Mouse (Mus musculus) intestine, postnatal 0 days (tissue): Measurements from ENCODE around the gene Spen. TPM values are rescaled to one million over a fixed set of nuclear protein-coding genes. Genes with fewer than 3 reads are reported as not detected.

ENCODE experiments used
- ATAC-seq: fragments of 200-750 bp; cut with Nextera tagmentation; 2 replicates; pipeline ENCODE4 v1.8.0; 2017; ENCODE audit warnings: mild to moderate bottlenecking, moderate TSS enrichment, moderate library complexity
- H3K27ac ChIP-seq: fragments of 300-500 bp; sonication (generic); 2 replicates; pipeline ENCODE4 v1.5.1; 2014; ENCODE audit warnings: mild to moderate bottlenecking, low read depth, low read length, moderate library complexity
- H3K27me3 ChIP-seq: fragments of 300-500 bp; sonication (generic); replicated peaks from 2 replicates; pipeline ENCODE4 v1.6.1; 2014; ENCODE audit warnings: low read length, mixed read lengths; ENCODE audit not compliant: control insufficient read depth, insufficient read depth
- H3K36me3 ChIP-seq: fragments of 300-500 bp; sonication (generic); 2 replicates; pipeline ENCODE4 v1.6.1; 2014; ENCODE audit warnings: mild to moderate bottlenecking, moderate library complexity; ENCODE audit not compliant: control insufficient read depth, insufficient read depth
- H3K4me1 ChIP-seq: fragments of 300-500 bp; sonication (generic); replicated peaks from 2 replicates; pipeline ENCODE4 v1.6.1; 2014; ENCODE audit warnings: antibody characterized with exemption, low read length, mixed read lengths; ENCODE audit not compliant: control insufficient read depth, insufficient read depth
- H3K4me2 ChIP-seq: fragments of 300-500 bp; sonication (generic); replicated peaks from 2 replicates; pipeline ENCODE4 v1.6.1; 2014; ENCODE audit warnings: low read depth, mild to moderate bottlenecking, moderate library complexity
- H3K4me3 ChIP-seq: fragments of 300-500 bp; sonication (generic); 2 replicates; pipeline ENCODE4 v1.5.1; 2014; ENCODE audit warnings: low read depth, low read length
- H3K9ac ChIP-seq: fragments of 300-500 bp; sonication (generic); 2 replicates; pipeline ENCODE4 v1.6.1; 2014; ENCODE audit warnings: mild to moderate bottlenecking, low read depth, low read length
- H3K9me3 ChIP-seq: fragments of 300-500 bp; sonication (generic); 2 replicates; pipeline ENCODE4 v1.6.1; 2016; ENCODE audit warnings: mixed run types; ENCODE audit not compliant: control insufficient read depth
- CTCF ChIP-seq: sonication (generic); IDR thresholded peaks from 2 replicates; pipeline ENCODE4 v1.5.1; 2016; ENCODE audit warnings: low read depth, mild to moderate bottlenecking, control low read depth, antibody characterized with exemption, moderate library complexity
- WGBS: fragments of 180-500 bp; shearing (Covaris S2); extraction: QIAGEN DNeasy Blood & Tissue Kit; methylation state at CpG from one replicate; pipeline ENCODE4 v1.1.7; 2014; 5-methylcytosine and 5-hydroxymethylcytosine counted together
- polyA plus RNA-seq: library from polyadenylated mRNA; unstranded; fragments of >200 nt; fragmentation: Nextera tagmentation; extraction: Ambion mirVana; gene quantifications from 2 replicates; pipeline ENCODE4 v1.2.1, GENCODE M21; 2015

The Spen gene
- polyA plus RNA-seq, 1 experiment from 2014 or later = 3.2 TPM

GRCm38 (mm10) chr4:141421423-141421822, 117.0 kb downstream of the Spen start:
- Histone ChIP-seq H3K9ac (peak overlapping the region; percentile 31; the same call in 1 of the 2 replicates), H3K36me3 (no peaks in the 10 kb centered on the region), H3K9me3 (no peaks in the 10 kb centered on the region), H3K27me3 (no peaks in the 10 kb centered on the region), H3K4me1 (peaks cover 13% of the 10 kb centered on the region; the same call in 1 of the 2 replicates), H3K4me2 (peak overlapping the region; percentile 38), H3K27ac (peak overlapping the region; percentile 28; the same call in 1 of the 2 replicates), H3K4me3 (peak overlapping the region; percentile 17; the same call in 1 of the 2 replicates)
- TF ChIP-seq CTCF = peak; percentile 32
- WGBS = 53% methylated on average over 14 of the region's 14 CpGs
- peak; percentile 49 for ATAC-seq

GRCm38 (mm10) chr4:141420886-141421285, 117.5 kb downstream of the Spen start:
- Histone ChIP-seq H3K4me3 (no peak overlapping the region), H3K9ac (peak overlapping the region; percentile 31; the same call in 1 of the 2 replicates), H3K4me2 (peak overlapping the region; percentile 38; the same call in 1 of the 2 replicates), H3K9me3 (no peaks in the 10 kb centered on the region), H3K27ac (0 out of 2 replicates have a peak overlapping the region, but pooled peaks have one; percentile 28), H3K36me3 (no peaks in the 10 kb centered on the region), H3K27me3 (no peaks in the 10 kb centered on the region), H3K4me1 (peaks cover 11% of the 10 kb centered on the region; the same call in 1 of the 2 replicates)
- 22% methylated on average over 9 of the region's 9 CpGs for WGBS
- no peak for TF ChIP-seq CTCF
- peak; percentile 71 for ATAC-seq

- 62% methylated on average over 9 of the region's 9 CpGs for WGBS
- ATAC-seq = no peak
These were observed 118.1 kb downstream of the Spen start, which contains the start of gene Hspb7 for GRCm38 (mm10) chr4:141420192-141420829. Gene Hspb7 (plus strand): TSS chr4:141420779.

GRCm38 (mm10) chr4:141419398-141420191, 118.8 kb downstream of the Spen start:
- Histone ChIP-seq H3K9me3 (no peaks in the 10 kb centered on the region), H3K9ac (no peak overlapping the region), H3K4me3 (no peak overlapping the region), H3K27me3 (no peaks in the 10 kb centered on the region), H3K36me3 (no peaks in the 10 kb centered on the region), H3K4me1 (peaks cover 5% of the 10 kb centered on the region; the same call in 1 of the 2 replicates), H3K27ac (no peak overlapping the region), H3K4me2 (no peak overlapping the region)
- no peak for ATAC-seq
- 67% methylated on average over 27 of the region's 27 CpGs for WGBS
- no peak for TF ChIP-seq CTCF

More at GRCm38 (mm10) chr4:141420192-141420829, 118.1 kb downstream of the Spen start, which contains the start of gene Hspb7:
- peak within 1 kb of the TSS; percentile 28; the same call in 1 of the 2 replicates for H3K27ac ChIP-seq
- H3K36me3 ChIP-seq = no peaks in the 10 kb centered on the region
- peak within 1 kb of the TSS; percentile 17; the same call in 1 of the 2 replicates for H3K4me3 ChIP-seq
- peak within 1 kb of the TSS; percentile 31; the same call in 1 of the 2 replicates for H3K9ac ChIP-seq
- no peaks in the 10 kb centered on the region for H3K9me3 ChIP-seq
- peaks cover 5% of the 10 kb centered on the region; the same call in 1 of the 2 replicates for H3K4me1 ChIP-seq
- no peak for TF ChIP-seq CTCF
- peak within 1 kb of the TSS; percentile 38 for H3K4me2 ChIP-seq
- H3K27me3 ChIP-seq = no peaks in the 10 kb centered on the region

Other genes with a start within 250 kb of the Spen start
- 5.6 and 6.6 TPM in 2 replicates for gene Epha2, start 237.4 kb downstream of the Spen start, polyA plus RNA-seq
- gene Fam131c, start 170.4 kb downstream of the Spen start, polyA plus RNA-seq = 1.4 and 2.4 TPM in 2 replicates
- 0.14 TPM in 1 of 2 replicates, not detected in the other for gene Clcnka, start 139.9 kb downstream of the Spen start, polyA plus RNA-seq
- not detected in 2 replicates for gene Clcnkb, start 122.6 kb downstream of the Spen start, polyA plus RNA-seq
- gene Hspb7, start 117.8 kb downstream of the Spen start, polyA plus RNA-seq = 4.7 and 8.0 TPM in 2 replicates
- not detected in 2 replicates for gene Srarp, start 102.5 kb downstream of the Spen start, polyA plus RNA-seq
- 9.7 and 9.8 TPM in 2 replicates for gene Zbtb17, start 93.9 kb downstream of the Spen start, polyA plus RNA-seq
- gene Fblim1, start 67.5 kb upstream of the Spen start, polyA plus RNA-seq = 52.8 and 59.2 TPM in 2 replicates
- gene Tmem82, start 80.0 kb upstream of the Spen start, polyA plus RNA-seq = 42.0 and 45.7 TPM in 2 replicates
- gene Slc25a34, start 85.2 kb upstream of the Spen start, polyA plus RNA-seq = 23.8 and 25.7 TPM in 2 replicates
- 3.1 and 6.0 TPM in 2 replicates for gene Plekhm2, start 126.3 kb upstream of the Spen start, polyA plus RNA-seq
- not detected in 2 replicates for gene Rsc1a1, start 147.0 kb upstream of the Spen start, polyA plus RNA-seq
- gene Ddi2, start 184.8 kb upstream of the Spen start, polyA plus RNA-seq = 15.9 and 16.7 TPM in 2 replicates
- 106 and 109 TPM in 2 replicates for gene Agmat, start 208.1 kb upstream of the Spen start, polyA plus RNA-seq